7 mouse cellular contexts compared by ENCODE assay signal in the genomic region with DNA sequence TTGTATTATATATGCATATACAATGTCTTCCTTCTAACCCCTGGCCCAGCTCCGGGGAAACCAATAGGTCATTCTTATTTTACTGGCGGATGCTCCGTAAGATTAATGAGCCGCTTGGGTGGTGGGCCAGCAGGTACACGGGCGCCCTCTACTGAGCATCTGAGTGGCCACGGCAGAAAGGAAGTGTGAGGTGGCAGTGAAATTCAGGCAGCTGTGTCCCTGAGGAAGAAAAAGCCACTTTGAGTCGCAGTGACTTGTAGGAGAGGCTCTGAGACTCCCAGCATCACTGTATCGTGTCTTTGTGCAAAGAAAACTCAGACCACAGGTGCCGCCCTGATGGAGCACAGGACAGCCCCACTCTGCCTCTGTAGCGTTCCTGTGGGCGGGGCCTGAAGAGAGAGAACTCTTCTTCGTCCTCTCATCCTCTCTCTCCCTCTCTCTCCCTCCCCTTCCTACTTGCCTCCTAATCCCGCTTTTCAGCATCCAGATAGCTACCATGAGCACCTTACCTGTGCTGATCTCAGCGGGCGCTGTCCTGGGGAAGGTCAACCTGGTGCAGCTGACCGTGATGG. TPM values are rescaled to one million over a fixed set of nuclear protein-coding genes. Genes with fewer than 3 reads are reported as not detected.
DNase-seq lines count a peak whose midpoint lies in the region; ATAC-seq and TF ChIP-seq lines count a peak whose summit lies in the region.

No protein-coding gene starts in this region.

- H3K27me3 ChIP-seq in limb, embryonic 13.5 days = no peaks in the 10 kb centered on the region
- H3K27me3 ChIP-seq in midbrain, embryonic 14.5 days (ENCODE audit: control insufficient read depth, insufficient read depth, low read length) = no peaks in the 10 kb centered on the region
- no peaks in the 10 kb centered on the region for H3K27me3 ChIP-seq in spleen, adult 2 months (ENCODE audit: control insufficient read depth, insufficient read depth, low read length)

- peak; percentile 85 for DNase-seq in adrenal gland, postnatal 10 days
- peak; percentile 81 for DNase-seq in embryo, embryonic 9.5 days (ENCODE audit: extremely low spot score)
- peak; percentile 55 for DNase-seq in kidney, adult 11 months
- DNase-seq in midbrain, embryonic 14.5 days = peak; percentile 87
- peak; percentile 49 to 72 for DNase-seq in spleen, adult 2 months (ENCODE audit: low read depth in 1 of 2, low spot score in 2 of 2)

- no peak overlapping the region for H3K27ac ChIP-seq in limb, embryonic 13.5 days
- no peak overlapping the region for H3K27ac ChIP-seq in midbrain, embryonic 14.5 days (replicated peaks; ENCODE audit: low read depth, low read length)
- no peak overlapping the region for H3K27ac ChIP-seq in spleen, adult 2 months (ENCODE audit: insufficient read depth, low read length)

- 3% methylated on average over 17 of the region's 17 CpGs for WGBS in limb, embryonic 13.5 days
- WGBS in midbrain, embryonic 14.5 days = 1% methylated on average over 17 of the region's 17 CpGs
- WGBS in spleen, adult 2 months = 11% methylated on average over 17 of the region's 17 CpGs

- peak; percentile 71 for ATAC-seq in granulocyte monocyte progenitor cell, adult 5-6 weeks (replicated peaks; ENCODE audit: poor library complexity, severe bottlenecking)
- peak; percentile 67 for ATAC-seq in limb, embryonic 13.5 days (ENCODE audit: low FRiP score, low read depth)
- ATAC-seq in midbrain, embryonic 14.5 days (ENCODE audit: low FRiP score, low TSS enrichment) = no peak

- H3K36me3 ChIP-seq in limb, embryonic 13.5 days = no peaks in the 10 kb centered on the region
- H3K36me3 ChIP-seq in midbrain, embryonic 14.5 days (ENCODE audit: control insufficient read depth, insufficient read depth, low read length) = no peaks in the 10 kb centered on the region
- no peaks in the 10 kb centered on the region for H3K36me3 ChIP-seq in spleen, adult 2 months (ENCODE audit: control insufficient read depth, insufficient read depth, low read length)

- peaks cover 9% of the 10 kb centered on the region; the same call in 1 of the 2 replicates for H3K4me1 ChIP-seq in limb, embryonic 13.5 days
- no peaks in the 10 kb centered on the region for H3K4me1 ChIP-seq in midbrain, embryonic 14.5 days (ENCODE audit: control insufficient read depth, insufficient read depth, low read length)
- no peaks in the 10 kb centered on the region; the same call in 1 of the 2 replicates for H3K4me1 ChIP-seq in spleen, adult 2 months (ENCODE audit: control insufficient read depth, insufficient read depth, insufficient read length)

- no peaks in the 10 kb centered on the region for H3K9me3 ChIP-seq in limb, embryonic 13.5 days
- no peaks in the 10 kb centered on the region for H3K9me3 ChIP-seq in midbrain, embryonic 14.5 days (ENCODE audit: control insufficient read depth, low read length)

- H3K4me3 ChIP-seq in limb, embryonic 13.5 days = peak overlapping the region; percentile 41
- H3K4me3 ChIP-seq in midbrain, embryonic 14.5 days (replicated peaks; ENCODE audit: low read depth, low read length) = peak overlapping the region; percentile 24
- H3K4me3 ChIP-seq in spleen, adult 2 months (ENCODE audit: extremely low read depth, insufficient read depth, insufficient read length) = peak overlapping the region; percentile 40; the same call in 1 of the 2 replicates

- peak overlapping the region; percentile 63 for H3K9ac ChIP-seq in limb, embryonic 13.5 days
- peak overlapping the region; percentile 16; the same call in 1 of the 2 replicates for H3K9ac ChIP-seq in midbrain, embryonic 14.5 days (replicated peaks; ENCODE audit: low read length)

- no peak for TF ChIP-seq POLR2A in spleen, adult 2 months (IDR thresholded peaks at IDR 0.05; ENCODE audit: low read depth, low read length)

- peak overlapping the region; percentile 72 for H3K4me2 ChIP-seq in limb, embryonic 13.5 days (replicated peaks)
- H3K4me2 ChIP-seq in midbrain, embryonic 14.5 days (ENCODE audit: low read length) = peak overlapping the region; percentile 60

- peak; percentile 75; the same call in 1 of the 2 replicates for TF ChIP-seq CTCF in spleen, adult 2 months (IDR thresholded peaks at IDR 0.05; ENCODE audit: extremely low read depth, insufficient read depth, insufficient read length, insufficient replicate concordance)

RNA-seq across cellular contexts. Expression of a gene that starts 15.2 kb away (rescaled TPM):
- 1 to 10 TPM; 2.5 to 7.2 TPM for total RNA-seq in adrenal gland, postnatal 10 days (2021)
- not detected in 2 replicates for total RNA-seq in granulocyte monocyte progenitor cell, adult 5-6 weeks (2014; fragmentation: Nextera tagmentation)
- total RNA-seq in granulocyte monocyte progenitor cell, adult 5-6 weeks (2017) = 0.22 TPM in 1 of 2 replicates, not detected in the other
- polyA plus RNA-seq in limb, embryonic 13.5 days (2015; fragmentation: Nextera tagmentation; extraction: Ambion mirVana) = 2.9 and 5.5 TPM in 2 replicates
- 0.54 and 0.61 TPM in 2 replicates for polyA plus RNA-seq in midbrain, embryonic 14.5 days (2014; fragmentation: Nextera tagmentation; extraction: Ambion mirVana)
- polyA plus RNA-seq in spleen, adult 2 months (2012; rRNA removed) = 69.5 and 84.0 TPM in 2 replicates

RNA-seq across cellular contexts. Expression of a gene that starts 26.4 kb away (rescaled TPM):
- total RNA-seq in adrenal gland, postnatal 10 days (2021) = 10 to 100 TPM; 33.3 to 34.5 TPM
- total RNA-seq in granulocyte monocyte progenitor cell, adult 5-6 weeks (2014; fragmentation: Nextera tagmentation) = 14.7 and 26.1 TPM in 2 replicates
- 33.2 and 34.1 TPM in 2 replicates for total RNA-seq in granulocyte monocyte progenitor cell, adult 5-6 weeks (2017)
- polyA plus RNA-seq in limb, embryonic 13.5 days (2015; fragmentation: Nextera tagmentation; extraction: Ambion mirVana) = 56.7 and 57.9 TPM in 2 replicates
- polyA plus RNA-seq in midbrain, embryonic 14.5 days (2014; fragmentation: Nextera tagmentation; extraction: Ambion mirVana) = 100 and 102 TPM in 2 replicates
- polyA plus RNA-seq in spleen, adult 2 months (2012; rRNA removed) = 6.5 and 8.5 TPM in 2 replicates

RNA-seq across cellular contexts. Expression of a gene that starts 35.3 kb away (rescaled TPM):
- 100 to 1,000 TPM; 169 to 183 TPM for total RNA-seq in adrenal gland, postnatal 10 days (2021)
- 136 and 149 TPM in 2 replicates for total RNA-seq in granulocyte monocyte progenitor cell, adult 5-6 weeks (2014; fragmentation: Nextera tagmentation)
- total RNA-seq in granulocyte monocyte progenitor cell, adult 5-6 weeks (2017) = 263 and 287 TPM in 2 replicates
- polyA plus RNA-seq in limb, embryonic 13.5 days (2015; fragmentation: Nextera tagmentation; extraction: Ambion mirVana) = 187 and 193 TPM in 2 replicates
- polyA plus RNA-seq in midbrain, embryonic 14.5 days (2014; fragmentation: Nextera tagmentation; extraction: Ambion mirVana) = 196 and 210 TPM in 2 replicates
- polyA plus RNA-seq in spleen, adult 2 months (2012; rRNA removed) = 83.2 and 90.6 TPM in 2 replicates

RNA-seq across cellular contexts. Expression of a gene that starts 43.9 kb away (rescaled TPM):
- 100 to 1,000 TPM; 250 to 386 TPM for total RNA-seq in adrenal gland, postnatal 10 days (2021)
- total RNA-seq in granulocyte monocyte progenitor cell, adult 5-6 weeks (2014; fragmentation: Nextera tagmentation) = 476 and 614 TPM in 2 replicates
- total RNA-seq in granulocyte monocyte progenitor cell, adult 5-6 weeks (2017) = 134 and 184 TPM in 2 replicates
- polyA plus RNA-seq in limb, embryonic 13.5 days (2015; fragmentation: Nextera tagmentation; extraction: Ambion mirVana) = 523 and 552 TPM in 2 replicates
- polyA plus RNA-seq in midbrain, embryonic 14.5 days (2014; fragmentation: Nextera tagmentation; extraction: Ambion mirVana) = 526 and 563 TPM in 2 replicates
- polyA plus RNA-seq in spleen, adult 2 months (2012; rRNA removed) = 691 and 1,139 TPM in 2 replicates

RNA-seq across cellular contexts. Expression of a gene that starts 51.2 kb away (rescaled TPM):
- 10 to 100 TPM; 73.1 to 74.6 TPM for total RNA-seq in adrenal gland, postnatal 10 days (2021)
- total RNA-seq in granulocyte monocyte progenitor cell, adult 5-6 weeks (2014; fragmentation: Nextera tagmentation) = 43.5 and 50.5 TPM in 2 replicates
- 180 and 201 TPM in 2 replicates for total RNA-seq in granulocyte monocyte progenitor cell, adult 5-6 weeks (2017)
- 73.4 and 75.5 TPM in 2 replicates for polyA plus RNA-seq in limb, embryonic 13.5 days (2015; fragmentation: Nextera tagmentation; extraction: Ambion mirVana)
- polyA plus RNA-seq in midbrain, embryonic 14.5 days (2014; fragmentation: Nextera tagmentation; extraction: Ambion mirVana) = 53.4 and 61.2 TPM in 2 replicates
- 19.2 TPM in 2 replicates for polyA plus RNA-seq in spleen, adult 2 months (2012; rRNA removed)

Comparison
In these comparisons a context has a peak if more than half of its experiments do, and no peak if none do; other contexts are left out.
1. RNA of a gene that starts 15.2 kb away (polyA plus RNA-seq): 69.5 to 84.0 TPM in spleen, adult 2 months; 2.9 to 5.5 TPM in limb, embryonic 13.5 days and 0.54 to 0.61 TPM in midbrain, embryonic 14.5 days; every median in the first group is over 10 times any median in the second.
2. Peak in every context shown above with its lines, with median percentiles within 50 percentile points of each other: DNase-seq and H3K4me3 ChIP-seq.